Mouse (Mus musculus) cerebellum, postnatal 10 days (tissue): ENCODE results near the gene Kif1b.

Experiments used
- DNase-seq, 2 experiments: peaks; one replicate each; pipeline ENCODE4 v3.0.0; 2021; ENCODE audit warnings: mixed read lengths in 2 of 2

Kif1b gene

GRCm38 (mm10) chr4:149166957-149167611 is 140.4 kb downstream of the Kif1b start:
- peak in 1 of 2 experiments; percentile 40 for DNase-seq

- DNase-seq: peak; percentile 98
Measured at GRCm38 (mm10) chr4:149166215-149166946, 141.1 kb downstream of the Kif1b start, which contains the start of gene Pgd. Gene Pgd (minus strand): TSS chr4:149166771.

GRCm38 (mm10) chr4:149164150-149164549 is 143.3 kb downstream of the Kif1b start:
- no peak for DNase-seq

GRCm38 (mm10) chr4:149163196-149163595 is 144.3 kb downstream of the Kif1b start:
- DNase-seq: no peak

DNA sequence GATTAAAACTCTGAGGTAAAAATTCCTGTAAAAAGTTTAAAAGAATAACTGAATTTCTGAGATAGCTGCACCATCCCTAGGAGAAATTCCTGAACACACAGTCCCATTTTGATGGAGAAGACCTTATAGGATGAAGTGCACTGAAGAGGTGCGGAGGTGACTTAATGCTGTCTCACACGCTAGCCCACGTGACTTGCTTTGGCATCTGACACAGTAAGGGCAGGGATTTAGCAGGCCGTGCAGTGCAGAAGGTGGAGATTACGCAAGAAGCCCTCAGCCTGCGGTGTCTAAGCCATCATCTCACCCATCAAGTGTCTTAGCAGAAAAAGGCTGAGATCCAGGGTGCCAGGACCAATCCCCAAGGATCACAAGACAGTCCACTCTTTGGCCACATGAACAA is 146.3 kb downstream of the Kif1b start:
- no peak for DNase-seq

GRCm38 (mm10) chr4:149159891-149160290 is 147.6 kb downstream of the Kif1b start:
- DNase-seq: no peak

DNA sequence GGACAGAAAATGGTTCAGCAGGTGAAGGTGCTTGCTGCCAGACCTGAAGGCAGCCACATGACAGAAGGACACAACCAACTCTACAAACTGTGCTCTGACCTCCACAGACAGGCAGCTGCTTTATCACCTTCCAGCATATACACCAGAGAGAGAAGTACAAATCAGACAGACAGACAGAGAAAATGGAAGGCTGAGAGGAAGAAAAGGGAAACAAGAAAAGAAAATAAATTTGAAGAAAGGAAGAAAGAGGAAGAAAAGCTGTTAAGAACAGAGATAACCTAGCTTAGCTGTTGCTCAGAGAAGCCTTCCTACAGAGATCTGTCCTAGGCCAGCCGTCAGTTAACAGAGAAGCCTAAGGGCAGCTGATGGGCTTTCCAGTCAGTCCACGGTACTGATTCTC is 148.3 kb downstream of the Kif1b start:
- DNase-seq: no peak

DNA sequence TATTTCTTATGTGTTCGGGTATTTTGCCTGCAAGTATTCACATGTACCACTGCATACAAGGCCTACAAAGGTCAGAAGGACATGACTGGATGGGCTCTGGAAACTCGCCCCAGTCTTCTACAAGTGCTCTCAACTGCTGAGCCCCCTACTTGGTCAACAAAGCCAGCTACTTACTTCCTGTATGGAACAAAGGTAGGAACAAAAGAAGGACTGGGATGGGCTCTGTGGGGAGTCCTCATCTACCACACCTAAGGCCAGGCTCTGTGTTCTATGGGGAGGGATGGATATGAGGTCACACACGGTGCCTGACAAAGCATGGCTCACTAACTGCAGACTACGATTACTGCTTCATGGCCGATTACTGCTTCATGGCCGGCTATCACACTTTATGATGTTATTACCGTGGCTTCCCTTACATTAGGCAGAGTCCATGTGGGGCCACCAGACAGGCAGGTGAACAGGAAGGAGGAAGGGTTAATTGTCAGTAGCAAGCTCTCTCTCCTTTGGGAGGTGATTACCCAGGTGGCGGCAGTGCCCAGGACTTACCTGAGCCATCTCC is 150.0 kb downstream of the Kif1b start:
- no peak for DNase-seq

- no peak for DNase-seq
Measured at GRCm38 (mm10) chr4:149155711-149156110, 151.8 kb downstream of the Kif1b start.

GRCm38 (mm10) chr4:149154859-149155258 is 152.6 kb downstream of the Kif1b start:
- no peak for DNase-seq

DNA sequence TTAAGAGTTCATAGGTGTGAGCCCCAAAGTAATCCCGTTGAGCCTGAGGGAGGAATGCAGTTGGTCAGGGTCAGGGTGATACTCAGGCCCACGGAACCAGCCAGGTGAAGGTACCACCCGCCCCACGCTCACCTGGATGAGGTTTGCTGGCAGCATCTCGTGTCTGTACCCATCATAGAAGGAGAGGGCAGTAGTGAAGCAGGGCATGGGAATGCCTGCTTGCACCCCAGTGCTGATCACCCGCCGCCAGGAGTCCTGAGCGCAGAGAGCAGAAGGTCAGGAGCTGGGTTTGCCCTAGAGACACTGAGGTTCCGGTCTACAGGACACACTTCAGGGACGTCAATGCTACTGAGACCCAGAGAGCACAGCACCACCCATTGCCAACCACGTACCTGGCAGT is 156.8 kb downstream of the Kif1b start:
- DNase-seq: no peak

- DNase-seq: no peak
Measured at GRCm38 (mm10) chr4:149150256-149150655, 157.2 kb downstream of the Kif1b start.

DNA sequence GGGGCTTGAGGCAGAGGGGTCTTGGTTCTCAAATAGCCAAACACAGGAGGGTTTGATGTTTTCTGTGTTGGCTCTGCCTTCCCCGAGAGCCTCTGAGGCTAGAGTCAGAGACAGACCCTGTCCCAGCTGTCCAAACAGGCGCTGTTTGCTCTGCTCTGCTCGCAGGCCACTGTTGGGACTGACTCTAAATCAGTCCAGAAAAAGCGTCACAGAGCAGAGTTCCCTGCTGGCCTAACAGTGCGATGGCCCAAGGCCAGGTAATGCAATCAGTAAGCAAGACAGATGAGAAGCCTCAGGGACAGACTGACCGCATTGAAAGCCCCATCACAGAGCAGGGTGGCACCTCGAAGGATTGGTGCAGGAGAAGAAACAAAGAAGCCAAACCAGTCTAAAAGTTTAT is 157.9 kb downstream of the Kif1b start:
- DNase-seq: no peak

- no peak for DNase-seq
Measured at GRCm38 (mm10) chr4:149149196-149149595, 158.3 kb downstream of the Kif1b start.

GRCm38 (mm10) chr4:149148084-149148483 is 159.4 kb downstream of the Kif1b start:
- no peak for DNase-seq

DNA sequence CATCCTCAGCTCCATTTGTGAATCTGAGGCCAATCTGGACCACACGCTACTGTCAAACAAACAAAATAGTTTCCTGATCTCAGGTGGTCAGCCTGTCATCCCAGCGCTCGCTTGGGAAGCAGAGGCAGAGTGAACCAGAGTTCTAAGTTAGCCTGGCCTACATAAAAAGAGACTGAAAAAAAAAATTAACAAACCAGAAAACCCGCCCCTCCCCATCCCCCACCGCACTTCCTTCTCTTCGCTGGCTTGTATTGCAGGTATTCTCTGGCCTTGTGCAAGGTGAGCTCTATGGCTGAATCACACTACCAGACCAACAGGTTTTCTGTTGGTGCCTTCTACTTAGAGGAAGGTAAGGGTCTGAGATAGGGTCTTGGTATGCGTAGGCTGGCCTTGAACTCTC is 160.0 kb downstream of the Kif1b start:
- no peak for DNase-seq

DNA sequence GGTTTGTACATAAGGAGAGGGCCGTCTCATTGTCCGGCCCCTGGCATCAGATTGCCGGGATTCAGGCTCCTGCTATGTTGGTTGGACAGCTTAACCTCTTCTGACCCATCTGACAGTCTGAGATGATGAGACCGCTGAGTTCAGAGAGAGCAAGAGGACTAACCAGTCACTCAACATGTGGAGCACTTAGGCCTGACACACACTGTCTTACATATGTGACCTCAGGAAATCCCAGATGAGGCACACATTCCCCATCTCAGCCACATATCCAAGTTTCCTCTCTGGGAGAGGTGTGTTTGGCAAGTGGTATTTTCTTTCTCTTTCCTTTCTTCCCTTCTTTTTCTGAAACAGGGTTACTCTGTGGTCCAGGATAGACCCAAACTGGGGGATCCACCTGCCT is 162.3 kb downstream of the Kif1b start:
- no peak for DNase-seq

DNA sequence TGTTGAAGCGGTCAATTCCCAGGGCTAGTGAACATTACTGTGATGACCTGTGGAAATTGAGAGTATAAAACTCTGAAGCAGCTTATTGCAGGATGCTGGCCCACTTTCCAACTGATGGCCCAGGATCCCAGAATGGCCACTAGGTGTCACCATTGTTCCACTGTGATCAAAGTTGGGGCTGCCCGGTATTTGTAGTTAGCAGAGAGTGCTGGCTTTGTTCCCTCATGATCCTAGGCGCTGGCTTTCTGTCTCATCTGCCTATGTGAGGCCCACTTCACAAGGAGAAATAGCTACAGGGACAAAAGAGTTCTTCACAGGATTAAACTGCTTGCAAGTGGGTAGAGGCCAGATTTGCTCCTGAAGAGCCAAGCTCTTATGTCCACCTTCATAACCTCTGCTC is 163.0 kb downstream of the Kif1b start:
- peak; percentile 87 to 90 for DNase-seq

GRCm38 (mm10) chr4:149143594-149143993 is 163.9 kb downstream of the Kif1b start:
- no peak for DNase-seq

DNA sequence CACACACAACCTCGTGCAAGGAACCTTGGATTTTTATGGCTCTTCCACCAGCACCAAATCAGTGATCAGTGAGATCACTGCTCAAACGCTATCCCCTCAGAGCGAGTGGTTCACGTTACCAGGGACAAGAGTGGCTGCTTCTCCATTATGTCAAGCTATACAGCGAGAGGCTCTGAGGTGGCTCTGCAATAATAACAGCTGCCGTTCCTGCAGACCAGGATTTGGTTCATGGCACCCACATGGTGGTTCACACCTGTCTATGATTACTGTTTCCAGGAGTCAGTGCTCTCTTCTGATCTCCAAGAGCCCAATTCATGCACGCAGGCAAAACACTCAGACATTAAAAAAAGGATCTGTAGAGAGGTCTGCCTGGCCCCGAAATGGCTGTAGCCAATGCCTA is 169.0 kb downstream of the Kif1b start:
- DNase-seq: no peak

- peak; percentile 97 to 99 for DNase-seq
Measured at GRCm38 (mm10) chr4:149136982-149137770, 170.3 kb downstream of the Kif1b start, which contains the start of gene Cenps. Gene Cenps (minus strand): TSS chr4:149137629.

DNA sequence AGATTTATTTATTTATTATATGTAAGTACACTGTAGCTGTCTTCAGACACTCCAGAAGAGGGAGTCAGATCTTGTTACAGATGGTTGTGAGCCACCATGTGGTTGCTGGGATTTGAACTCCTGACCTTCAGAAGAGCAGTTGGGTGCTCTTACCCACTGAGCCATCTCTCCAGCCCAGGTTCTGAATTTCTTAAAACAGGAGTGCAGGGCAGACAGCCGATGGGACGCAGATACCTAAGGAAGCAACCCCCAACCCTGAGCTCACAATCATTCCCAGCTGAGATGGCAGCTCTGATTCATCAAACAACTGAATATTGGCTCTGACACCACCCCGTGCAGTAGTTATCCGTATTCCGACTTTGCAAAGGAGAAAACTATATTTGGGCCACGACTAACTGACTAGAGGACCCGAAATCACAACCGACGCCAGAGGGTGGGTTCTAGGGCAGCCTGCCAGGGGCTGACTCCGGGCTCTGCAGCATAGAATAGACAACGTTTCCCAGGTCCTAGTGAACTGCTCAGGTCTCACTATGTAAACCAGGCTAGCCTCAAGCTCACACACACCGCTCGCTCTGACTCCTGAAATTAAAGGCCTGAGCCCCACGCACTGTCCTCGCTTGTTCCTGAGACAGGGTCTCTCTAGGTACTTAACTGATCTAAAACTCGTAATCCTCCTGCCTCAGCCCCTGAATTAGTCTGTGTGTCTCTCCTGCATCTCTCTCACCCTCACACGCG is 171.2 kb downstream of the Kif1b start:
- peak; percentile 47 to 49 for DNase-seq

DNA sequence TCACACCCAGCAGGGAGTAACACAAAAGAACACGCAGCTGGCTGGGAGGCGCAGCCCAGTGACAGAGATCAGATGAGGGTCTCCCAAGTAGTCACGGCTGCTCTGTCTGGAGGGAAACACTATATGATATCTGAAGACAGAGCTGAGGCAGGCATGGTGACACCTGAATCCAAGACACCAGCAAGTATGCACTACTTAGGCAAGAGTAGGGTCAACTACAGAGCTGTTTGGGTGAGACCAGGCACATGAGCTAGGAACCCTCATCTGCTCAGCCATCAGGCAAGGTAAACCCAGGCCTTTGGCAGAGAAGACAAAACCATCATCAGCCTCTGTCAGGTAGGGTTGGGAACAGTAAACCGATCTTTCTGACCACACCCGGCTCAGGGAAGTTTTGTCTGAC is 174.1 kb downstream of the Kif1b start:
- no peak for DNase-seq
